Mouse (Mus musculus): Measurements from ENCODE around the gene Emp1.

- TF ChIP-seq CTCF (IDR thresholded peaks at IDR 0.05; ENCODE audit: extremely low read depth, insufficient read depth, insufficient read length, insufficient replicate concordance), result no peak
- no peak for TF ChIP-seq POLR2A (IDR thresholded peaks at IDR 0.05; ENCODE audit: low read depth, low read length)
Observed at GRCm38 (mm10) chr6:135383919-135384318, 21.6 kb downstream of the Emp1 start.
